Mouse (Mus musculus): ENCODE results near the gene D630023F18Rik.

DNA sequence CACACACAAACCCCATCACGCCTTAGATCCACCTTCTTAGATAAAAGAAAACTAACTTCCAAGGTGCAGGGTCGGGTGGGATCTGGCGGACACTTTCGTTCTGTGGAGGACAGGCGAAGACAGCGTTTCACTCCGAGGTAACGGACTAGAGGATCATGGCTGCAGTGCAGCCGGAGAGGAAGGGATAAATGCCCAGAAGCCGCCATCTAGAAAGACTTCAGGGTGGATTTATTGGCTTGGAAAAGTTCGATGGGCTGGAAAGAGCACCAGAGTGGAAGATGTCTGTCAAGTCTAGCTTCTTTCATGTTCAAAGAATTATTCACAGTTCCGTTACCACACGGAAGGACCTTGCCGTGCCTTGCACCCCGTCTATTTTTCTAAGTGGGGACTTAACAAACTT, 58.8 kb downstream of the D630023F18Rik start:
- TF ChIP-seq CTCF (IDR thresholded peaks at IDR 0.05; ENCODE audit: borderline replicate concordance, insufficient read depth, low read length): no peak
- no peak for TF ChIP-seq POLR2A (IDR thresholded peaks at IDR 0.05; ENCODE audit: low read depth, low read length)

Measured in embryonic fibroblast, embryonic 13.5 days (primary cell).